Mouse (Mus musculus): Measurements from ENCODE around the gene Svop.

DNA sequence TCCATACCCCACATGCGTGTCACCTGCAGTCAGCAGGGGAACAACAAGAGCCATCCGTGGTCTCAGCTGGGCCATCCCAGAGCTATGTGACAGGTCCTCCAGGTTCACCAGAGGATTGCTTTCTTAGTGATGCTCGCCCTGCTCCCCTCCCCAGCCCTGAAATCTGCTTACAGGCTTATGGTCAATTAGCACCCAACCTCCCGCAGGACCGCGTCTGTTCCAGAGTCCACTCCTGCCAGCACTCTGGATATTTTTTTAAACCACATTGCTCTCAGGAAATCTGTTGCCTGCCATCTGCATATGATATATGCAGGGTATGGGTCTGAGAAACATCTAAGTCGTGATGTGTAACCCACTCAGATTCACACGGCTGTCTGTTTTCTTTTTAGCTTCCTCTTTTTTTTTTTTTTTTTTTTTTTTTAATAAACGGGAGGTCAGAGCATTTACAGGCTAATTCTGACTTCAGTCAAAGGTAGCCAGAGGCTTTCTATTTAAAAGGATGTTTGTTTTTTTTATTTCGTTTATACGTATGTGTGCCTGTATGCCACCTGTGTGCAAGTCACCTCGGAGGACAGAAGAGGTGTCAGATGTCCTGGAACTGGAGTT, 3.4 kb downstream of the Svop start:
- no peak for TF ChIP-seq GATA1 (IDR thresholded peaks at IDR 0.05; ENCODE audit: borderline replicate concordance, low read length)
- TF ChIP-seq CTCF (IDR thresholded peaks at IDR 0.05; ENCODE audit: low read depth, low read length) = no peak
